Mouse (Mus musculus) hindbrain, embryonic 12.5 days (tissue): Measurements from ENCODE around the gene Csnk1g2. TPM values are rescaled to one million over a fixed set of nuclear protein-coding genes. Genes with fewer than 3 reads are reported as not detected.
A peak's percentile ranks its signal among the peaks of the same experiment; 100 is the strongest.

Experiments
- ATAC-seq: fragments of 200-750 bp; cut with Nextera tagmentation; 2 replicates; pipeline ENCODE4 v1.8.0; 2017; ENCODE audit warnings: moderate TSS enrichment; ENCODE audit not compliant: low FRiP score
- H3K27ac ChIP-seq: fragments of 300-500 bp; sonication (generic); 2 replicates; pipeline ENCODE4 v1.5.1; 2016; ENCODE audit warnings: mild to moderate bottlenecking
- H3K27me3 ChIP-seq: fragments of 300-500 bp; sonication (generic); 2 replicates; pipeline ENCODE4 v1.6.1; 2016; ENCODE audit warnings: mild to moderate bottlenecking
- H3K36me3 ChIP-seq: fragments of 300-500 bp; sonication (generic); 2 replicates; pipeline ENCODE4 v1.6.1; 2016; ENCODE audit warnings: mild to moderate bottlenecking
- H3K4me1 ChIP-seq: fragments of 300-500 bp; sonication (generic); 2 replicates; pipeline ENCODE4 v1.6.1; 2016
- H3K4me2 ChIP-seq: fragments of 300-500 bp; sonication (generic); replicated peaks from 2 replicates; pipeline ENCODE4 v1.6.1; 2016; ENCODE audit warnings: mild to moderate bottlenecking
- H3K4me3 ChIP-seq: fragments of 300-500 bp; sonication (generic); 2 replicates; pipeline ENCODE4 v1.5.1; 2016; ENCODE audit warnings: mild to moderate bottlenecking
- H3K9ac ChIP-seq: fragments of 300-500 bp; sonication (generic); 2 replicates; pipeline ENCODE4 v1.6.1; 2016; ENCODE audit warnings: mild to moderate bottlenecking, moderate library complexity
- H3K9me3 ChIP-seq: fragments of 300-500 bp; sonication (generic); replicated peaks from 2 replicates; pipeline ENCODE4 v1.6.1; 2016; ENCODE audit warnings: mild to moderate bottlenecking
- WGBS: fragments of 180-500 bp; shearing (Covaris S2); methylation state at CpG from one replicate; pipeline ENCODE4 v1.1.7; 2016; 5-methylcytosine and 5-hydroxymethylcytosine counted together
- microRNA-seq: library from miRNA; unstranded; fragments of <30 nt; microRNA quantifications from one replicate; pipeline ENCODE4, GENCODE M21; 2017
- polyA plus RNA-seq: library from polyadenylated mRNA; unstranded; fragments of >200 nt; fragmentation: Nextera tagmentation; extraction: Ambion mirVana; gene quantifications from 2 replicates; pipeline ENCODE4 v1.2.1, GENCODE M21; 2016

The Csnk1g2 gene
- polyA plus RNA-seq, 1 experiment from 2014 or later, result 192 TPM

DNA sequence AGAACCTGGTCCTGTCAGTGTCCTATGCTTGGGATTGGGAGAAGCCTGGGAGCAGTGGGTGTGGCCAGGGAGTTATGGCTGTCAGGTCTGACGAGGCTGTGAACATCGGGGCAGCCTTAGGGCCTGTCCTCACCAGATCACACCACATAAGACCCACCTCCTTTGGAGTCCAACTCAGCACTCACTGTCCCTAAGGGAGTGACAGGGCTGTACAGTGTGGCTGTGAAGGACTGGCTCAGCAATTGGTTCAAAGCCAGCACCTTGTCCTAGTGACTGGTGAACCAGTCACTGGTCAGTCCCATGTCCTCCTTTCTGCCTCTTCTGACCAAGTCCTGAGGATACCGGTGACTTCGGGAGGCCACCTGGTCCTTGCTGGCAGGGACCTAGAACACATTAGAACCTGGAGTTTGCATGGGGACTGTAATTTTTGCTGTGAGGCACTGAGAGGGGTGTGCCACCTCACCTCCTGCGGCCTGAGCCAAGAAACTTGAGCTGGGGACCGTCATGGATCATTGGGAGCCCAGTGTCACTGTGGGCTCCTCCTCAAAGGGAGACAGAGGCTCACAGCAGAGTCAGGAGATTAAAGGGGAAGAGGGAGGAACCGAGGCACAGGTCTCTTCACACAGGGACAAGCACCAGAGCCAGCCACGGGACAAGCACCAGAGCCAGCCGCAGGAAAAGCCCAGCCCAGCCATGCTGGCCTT is 57.1 kb downstream of the Csnk1g2 start:
- Histone ChIP-seq H3K27me3 (no peaks in the 10 kb centered on the region), H3K4me1 (peaks cover 40% of the 10 kb centered on the region), H3K36me3 (peaks cover 17% of the 10 kb centered on the region; the same call in 1 of the 2 replicates), H3K27ac (peak overlapping the region; percentile 18; the same call in 1 of the 2 replicates), H3K4me3 (no peak overlapping the region), H3K9me3 (no peaks in the 10 kb centered on the region), H3K9ac (0 out of 2 replicates have a peak overlapping the region, but pooled peaks have one; percentile 18), H3K4me2 (no peak overlapping the region)
- 62% methylated on average over 9 of the region's 9 CpGs for WGBS
- no peak for ATAC-seq

DNA sequence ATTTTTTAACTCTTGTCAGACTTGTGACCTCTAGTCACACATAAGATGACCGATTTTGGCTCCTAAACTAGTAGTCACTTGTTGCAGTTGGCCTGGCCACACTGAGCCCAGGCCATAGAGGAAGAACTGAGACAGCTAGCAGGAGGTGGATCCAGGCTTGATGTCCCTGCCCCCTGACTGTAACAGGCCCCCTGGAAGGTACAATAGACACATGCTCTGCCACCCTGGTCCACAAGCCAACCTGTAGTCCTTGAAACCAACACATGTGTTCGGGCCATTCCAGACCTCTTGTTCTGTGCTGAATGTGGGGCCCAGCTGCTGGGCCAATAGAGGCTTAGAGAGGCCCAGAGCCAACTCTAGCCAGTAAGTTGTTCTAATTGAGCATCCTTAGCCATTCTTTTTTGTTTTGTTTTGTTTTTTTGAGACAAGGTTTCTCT is 57.6 kb downstream of the Csnk1g2 start:
- Histone ChIP-seq H3K9ac (no peak overlapping the region), H3K9me3 (no peaks in the 10 kb centered on the region), H3K36me3 (peaks cover 22% of the 10 kb centered on the region), H3K27me3 (no peaks in the 10 kb centered on the region), H3K4me3 (no peak overlapping the region), H3K4me1 (peaks cover 34% of the 10 kb centered on the region), H3K4me2 (no peak overlapping the region), H3K27ac (no peak overlapping the region)
- 87% methylated on average over 2 of the region's 2 CpGs for WGBS
- no peak for ATAC-seq

DNA sequence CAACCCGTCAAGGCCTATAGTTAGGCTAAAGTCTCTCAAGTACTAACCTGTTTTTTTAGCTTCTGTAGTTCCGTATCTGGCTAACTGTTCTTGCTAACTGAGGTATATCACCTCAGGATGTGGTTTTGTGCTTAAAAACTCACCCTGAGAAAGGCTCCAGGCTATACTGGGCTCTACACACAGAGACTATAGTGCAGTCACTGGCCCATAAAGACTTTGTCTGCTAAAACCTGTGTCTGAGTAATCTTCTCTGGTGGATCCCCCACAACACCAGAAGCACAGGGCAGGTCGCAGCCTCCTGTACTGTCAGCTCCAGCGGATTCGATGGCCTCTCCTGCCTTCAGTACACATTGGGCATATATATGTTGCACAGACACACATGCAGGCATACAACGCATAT is 59.4 kb downstream of the Csnk1g2 start:
- H3K4me2 ChIP-seq, result no peak overlapping the region
- WGBS, result 93% methylated on average over 6 of the region's 6 CpGs
- H3K9me3 ChIP-seq, result no peaks in the 10 kb centered on the region
- no peaks in the 10 kb centered on the region for H3K27me3 ChIP-seq
- H3K27ac ChIP-seq, result no peak overlapping the region
- peaks cover 29% of the 10 kb centered on the region for H3K4me1 ChIP-seq
- no peak overlapping the region for H3K9ac ChIP-seq
- no peak for ATAC-seq
- H3K36me3 ChIP-seq, result peaks cover 39% of the 10 kb centered on the region
- H3K4me3 ChIP-seq, result no peak overlapping the region

DNA sequence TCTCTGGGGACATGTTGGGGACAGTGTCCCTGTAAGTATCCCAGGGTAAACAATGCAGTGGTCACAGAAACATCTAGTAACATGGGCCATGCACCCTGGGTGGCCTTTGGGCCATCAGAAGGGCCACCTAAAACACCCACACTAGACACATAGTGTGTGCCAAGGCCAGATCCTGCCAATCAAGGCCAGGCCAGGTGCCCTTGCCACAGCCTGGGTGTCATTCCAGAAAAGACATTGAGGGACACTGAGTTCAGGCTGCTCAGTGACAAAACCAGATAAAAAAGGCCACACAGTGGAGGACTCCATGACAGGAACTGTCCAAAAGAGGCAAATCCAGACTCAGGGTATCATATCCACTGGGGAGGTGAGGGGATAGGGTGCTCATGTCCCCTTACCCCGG is 61.0 kb downstream of the Csnk1g2 start:
- no peak overlapping the region for H3K4me3 ChIP-seq

DNA sequence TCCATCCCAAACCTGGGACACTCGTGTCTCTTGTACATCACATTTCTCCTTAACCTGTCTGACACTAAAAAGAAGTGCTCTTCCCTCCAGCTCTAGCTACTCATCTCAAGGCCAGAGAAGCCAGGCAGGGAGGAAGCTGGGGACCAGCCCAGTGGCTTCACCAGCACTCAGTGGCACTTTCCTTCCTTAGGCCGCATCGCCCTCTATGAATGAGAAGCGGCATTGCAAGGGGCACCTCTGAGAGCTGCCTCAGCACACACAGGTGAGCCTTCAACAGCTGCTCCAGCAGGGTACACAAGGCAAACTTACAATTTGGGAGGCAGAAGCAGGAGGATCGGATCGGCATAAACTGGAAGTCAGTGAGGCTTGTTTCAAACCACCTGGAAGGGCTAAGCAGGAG is 61.6 kb downstream of the Csnk1g2 start:
- Histone ChIP-seq H3K4me2 (no peak overlapping the region), H3K9me3 (no peaks in the 10 kb centered on the region), H3K9ac (no peak overlapping the region), H3K27ac (no peak overlapping the region), H3K4me1 (peaks cover 7% of the 10 kb centered on the region), H3K27me3 (no peaks in the 10 kb centered on the region), H3K36me3 (peaks cover 46% of the 10 kb centered on the region), H3K4me3 (no peak overlapping the region)
- WGBS, result 59% methylated on average over 6 of the region's 6 CpGs
- ATAC-seq, result no peak

More for the DNA sequence above, 61.0 kb downstream of the Csnk1g2 start:
- H3K4me2 ChIP-seq, result no peak overlapping the region
- no peaks in the 10 kb centered on the region for H3K27me3 ChIP-seq
- peaks cover 13% of the 10 kb centered on the region for H3K4me1 ChIP-seq
- H3K27ac ChIP-seq, result no peak overlapping the region
- ATAC-seq, result no peak
- WGBS, result 100% methylated on average over 1 of the region's 1 CpGs
- H3K9ac ChIP-seq, result no peak overlapping the region
- no peaks in the 10 kb centered on the region for H3K9me3 ChIP-seq
- H3K36me3 ChIP-seq, result peaks cover 41% of the 10 kb centered on the region

DNA sequence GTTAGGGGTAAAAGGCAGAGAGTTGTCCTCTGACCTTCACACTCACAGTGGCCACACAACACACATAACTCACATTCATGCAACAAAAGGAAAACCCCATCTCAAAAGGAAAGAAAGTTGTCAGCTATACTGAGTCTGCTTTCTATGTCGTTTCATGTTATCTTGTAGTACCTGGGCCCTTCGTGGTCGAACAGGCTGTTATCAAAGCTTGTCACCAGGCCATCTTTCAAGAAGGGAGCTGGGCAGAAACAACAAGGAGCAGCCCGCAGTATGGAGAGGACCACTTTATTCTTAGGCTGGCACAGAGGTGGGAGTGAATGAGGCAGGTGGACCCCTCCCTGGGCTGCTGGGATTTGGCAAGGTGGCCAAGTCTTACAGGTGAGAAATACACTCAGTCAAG is 62.3 kb downstream of the Csnk1g2 start:
- no peak overlapping the region for H3K4me2 ChIP-seq
- ATAC-seq, result no peak
- H3K4me3 ChIP-seq, result no peak overlapping the region
- peaks cover 53% of the 10 kb centered on the region for H3K36me3 ChIP-seq
- no peak overlapping the region for H3K27ac ChIP-seq
- H3K27me3 ChIP-seq, result no peaks in the 10 kb centered on the region
- H3K4me1 ChIP-seq, result no peaks in the 10 kb centered on the region
- WGBS, result 90% methylated on average over 4 of the region's 4 CpGs
- H3K9me3 ChIP-seq, result no peaks in the 10 kb centered on the region
- H3K9ac ChIP-seq, result no peak overlapping the region; the same call in 1 of the 2 replicates

DNA sequence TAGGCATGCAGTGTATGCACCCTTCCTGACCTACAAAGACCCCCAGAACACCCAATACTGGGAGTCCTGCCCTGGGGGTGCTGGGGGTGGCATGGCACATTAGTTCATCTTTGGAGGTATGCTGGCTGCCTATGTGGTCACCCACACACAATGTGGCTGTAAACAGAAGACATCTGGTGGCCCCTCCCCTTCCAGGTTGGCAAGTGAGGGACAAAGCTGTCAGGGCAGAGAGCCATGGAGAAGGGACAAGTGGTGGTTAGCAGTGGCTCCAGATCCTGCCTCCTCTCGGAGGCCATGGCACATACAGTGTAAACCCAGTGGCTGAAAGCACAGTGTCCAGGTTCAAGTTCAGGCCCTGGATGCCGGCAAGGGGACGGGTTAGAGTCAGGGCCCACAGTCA is 64.0 kb downstream of the Csnk1g2 start:
- Histone ChIP-seq H3K27me3 (no peaks in the 10 kb centered on the region), H3K4me2 (no peak overlapping the region), H3K27ac (no peak overlapping the region), H3K36me3 (peaks cover 65% of the 10 kb centered on the region), H3K9me3 (no peaks in the 10 kb centered on the region), H3K4me1 (no peaks in the 10 kb centered on the region), H3K9ac (no peak overlapping the region), H3K4me3 (no peak overlapping the region)
- WGBS, result 91% methylated on average over 3 of the region's 3 CpGs
- ATAC-seq, result no peak

DNA sequence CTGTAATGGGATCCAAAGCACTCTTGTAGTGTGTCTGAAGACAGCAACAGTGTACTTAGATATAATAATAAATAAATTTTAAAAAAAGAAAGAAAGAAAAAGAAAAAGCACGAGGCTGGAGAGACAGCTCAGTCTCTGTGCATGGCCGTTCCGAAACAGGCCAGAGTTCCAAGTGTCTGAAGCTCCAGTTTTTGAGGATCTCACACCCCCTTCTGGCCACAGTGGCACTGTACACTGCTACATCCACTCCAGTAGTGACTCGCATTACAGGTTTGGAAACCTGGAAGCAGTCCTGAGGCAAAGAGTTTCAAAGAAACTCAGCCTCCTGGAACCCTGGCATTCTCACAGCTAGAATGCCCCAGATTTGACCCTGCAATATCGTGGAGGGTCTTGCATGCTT is 65.2 kb downstream of the Csnk1g2 start:
- no peaks in the 10 kb centered on the region for H3K9me3 ChIP-seq
- 41% methylated on average over 5 of the region's 5 CpGs for whole genome bisulfite sequencing
- H3K9ac ChIP-seq, result no peak overlapping the region
- H3K4me3 ChIP-seq, result no peak overlapping the region
- H3K4me2 ChIP-seq, result no peak overlapping the region
- H3K27me3 ChIP-seq, result no peaks in the 10 kb centered on the region
- H3K36me3 ChIP-seq, result peaks cover 65% of the 10 kb centered on the region
- no peak for ATAC-seq
- no peak overlapping the region for H3K27ac ChIP-seq
- H3K4me1 ChIP-seq, result no peaks in the 10 kb centered on the region

Small RNA genes within 50 kb of the gene (microRNA-seq; reads per million reads assigned to microRNA genes)
- gene Mir6912, result not detected

Other genes with a start within 250 kb of the Csnk1g2 start
- 21.4 and 24.8 TPM in 2 replicates for gene Mex3d, start 235.2 kb upstream of the Csnk1g2 start, polyA plus RNA-seq
- 275 and 296 TPM in 2 replicates for gene Mbd3, start 223.3 kb upstream of the Csnk1g2 start, polyA plus RNA-seq
- 312 and 406 TPM in 2 replicates for gene Uqcr11, start 216.0 kb upstream of the Csnk1g2 start, polyA plus RNA-seq
- gene Tcf3, start 189.2 kb upstream of the Csnk1g2 start, polyA plus RNA-seq, result 176 and 178 TPM in 2 replicates
- gene Onecut3, start 128.0 kb upstream of the Csnk1g2 start, polyA plus RNA-seq, result 1.7 and 2.3 TPM in 2 replicates
- 0.93 and 1.1 TPM in 2 replicates for gene Atp8b3, start 83.7 kb upstream of the Csnk1g2 start, polyA plus RNA-seq
- gene Rexo1, start 61.3 kb upstream of the Csnk1g2 start, polyA plus RNA-seq, result 33.1 and 33.8 TPM in 2 replicates
- gene Klf16, start 45.5 kb upstream of the Csnk1g2 start, polyA plus RNA-seq, result 7.1 and 8.1 TPM in 2 replicates
- gene Abhd17a, start 32.5 kb upstream of the Csnk1g2 start, polyA plus RNA-seq, result 112 and 118 TPM in 2 replicates
- 60.3 and 69.4 TPM in 2 replicates for gene Scamp4, start 20.0 kb upstream of the Csnk1g2 start, polyA plus RNA-seq
- 4.8 and 5.5 TPM in 2 replicates for gene Adat3, start 20.0 kb upstream of the Csnk1g2 start, polyA plus RNA-seq
- gene Gm49322, start 16.8 kb upstream of the Csnk1g2 start, polyA plus RNA-seq, result 5.2 and 5.3 TPM in 2 replicates
- 87.8 and 96.4 TPM in 2 replicates for gene Btbd2, start 34.2 kb downstream of the Csnk1g2 start, polyA plus RNA-seq
- gene Mknk2, start 55.3 kb downstream of the Csnk1g2 start, polyA plus RNA-seq, result 88.1 and 90.3 TPM in 2 replicates
- gene Mob3a, start 79.1 kb downstream of the Csnk1g2 start, polyA plus RNA-seq, result 56.5 and 62.9 TPM in 2 replicates
- gene Izumo4, start 79.3 kb downstream of the Csnk1g2 start, polyA plus RNA-seq, result 27.1 and 30.5 TPM in 2 replicates
- gene Ap3d1, start 119.4 kb downstream of the Csnk1g2 start, polyA plus RNA-seq, result 101 TPM in 2 replicates
- gene Dot1l, start 132.4 kb downstream of the Csnk1g2 start, polyA plus RNA-seq, result 25.9 and 27.4 TPM in 2 replicates
- gene Sf3a2, start 175.4 kb downstream of the Csnk1g2 start, polyA plus RNA-seq, result 65.3 and 71.8 TPM in 2 replicates
- gene Plekhj1, start 175.8 kb downstream of the Csnk1g2 start, polyA plus RNA-seq, result 139 TPM in 2 replicates
- gene Amh, start 182.4 kb downstream of the Csnk1g2 start, polyA plus RNA-seq, result not detected in 2 replicates
- 0.83 and 1.7 TPM in 2 replicates for gene Jsrp1, start 190.7 kb downstream of the Csnk1g2 start, polyA plus RNA-seq
- 1,255 and 1,389 TPM in 2 replicates for gene Oaz1, start 203.8 kb downstream of the Csnk1g2 start, polyA plus RNA-seq
- 0.74 and 0.94 TPM in 2 replicates for gene Lingo3, start 221.2 kb downstream of the Csnk1g2 start, polyA plus RNA-seq
- gene Lsm7, start 232.4 kb downstream of the Csnk1g2 start, polyA plus RNA-seq, result 214 and 250 TPM in 2 replicates
- gene Sppl2b, start 232.4 kb downstream of the Csnk1g2 start, polyA plus RNA-seq, result 56.6 and 58.8 TPM in 2 replicates
- 0.08 TPM in 2 replicates for gene Tmprss9, start 249.0 kb downstream of the Csnk1g2 start, polyA plus RNA-seq